Comparison of ENCODE assay signal across 18 mouse cellular contexts in the genomic region with DNA sequence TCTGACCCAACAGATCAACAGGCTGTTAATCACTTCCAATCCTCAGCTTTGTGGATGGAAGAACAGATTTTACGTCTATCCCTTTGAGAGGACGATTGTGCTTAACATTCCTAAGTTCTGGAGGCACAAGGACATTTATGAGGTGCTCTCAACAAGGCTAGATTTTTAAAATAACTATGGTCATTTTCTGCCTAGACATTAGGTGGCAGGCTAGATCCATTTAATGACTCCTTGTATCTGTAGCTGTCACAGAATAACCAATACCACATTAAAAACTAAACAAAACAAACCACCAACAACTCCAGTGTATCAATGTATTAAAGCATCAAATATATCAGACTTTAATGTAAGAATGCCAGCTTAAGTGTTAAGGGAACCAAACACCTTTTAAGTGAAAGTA. TPM values are rescaled to one million over a fixed set of nuclear protein-coding genes. Genes with fewer than 3 reads are reported as not detected.
DNase-seq lines count a peak whose midpoint lies in the region; ATAC-seq and TF ChIP-seq lines count a peak whose summit lies in the region.
"Had no signal": no experiment of that assay in that cellular context is flagged by ENCODE, and none has a peak within 500 bp of the region (broad histone marks: within the 10 kb centered on the region; RNA-seq: fewer than 3 reads in every experiment).

No protein-coding gene starts in this region.

- TF ChIP-seq EP300 in heart, adult 2 months (IDR thresholded peaks at IDR 0.05; ENCODE audit: insufficient read depth, low read depth, low read length) = no peak

- no peak overlapping the region for H3K9ac ChIP-seq in heart, adult 2 months (ENCODE audit: low read depth, low read length)
- H3K9ac ChIP-seq in lung, embryonic 14.5 days = no peak overlapping the region
- H3K9ac ChIP-seq: embryonic facial prominence, embryonic 13.5 days; forebrain, embryonic 12.5 days; limb, embryonic 13.5 days had no signal

- H3K9me3 ChIP-seq in lung, embryonic 14.5 days (ENCODE audit: low read depth, low read length) = no peaks in the 10 kb centered on the region
- H3K9me3 ChIP-seq in limb, embryonic 10.5 days (replicated peaks) = no peaks in the 10 kb centered on the region
- H3K9me3 ChIP-seq: embryonic facial prominence, embryonic 13.5 days; forebrain, embryonic 12.5 days; limb, embryonic 13.5 days had no signal

- H3K79me2 ChIP-seq in heart, adult 2 months (replicated peaks; ENCODE audit: control insufficient read depth, insufficient read depth, low read length) = no peaks in the 10 kb centered on the region

- no peaks in the 10 kb centered on the region for H3K27me3 ChIP-seq in heart, adult 2 months (ENCODE audit: control insufficient read depth, insufficient read depth, low read length)
- no peaks in the 10 kb centered on the region for H3K27me3 ChIP-seq in lung, embryonic 14.5 days (ENCODE audit: insufficient read depth, low read length)
- H3K27me3 ChIP-seq in limb, embryonic 10.5 days (ENCODE audit: low read depth, poor library complexity, severe bottlenecking) = no peaks in the 10 kb centered on the region
- H3K27me3 ChIP-seq: embryonic facial prominence, embryonic 13.5 days; forebrain, embryonic 12.5 days; limb, embryonic 13.5 days had no signal

- DNase-seq in heart, adult 2 months = no peak
- DNase-seq in heart, adult 11 months = no peak
- DNase-seq in lung, embryonic 14.5 days = peak; percentile 50
- DNase-seq in lung, postnatal 4 days = no peak
- DNase-seq in NIH3T3 (ENCODE audit: low read depth) = peak; percentile 63
- DNase-seq in limb, embryonic 10.5 days (ENCODE audit: low spot score) = no peak
- no peak for DNase-seq in layer of hippocampus, adult 9-11 months
- DNase-seq: lung, postnatal 14 days; thymus, adult 2 months had no signal

- no peaks in the 10 kb centered on the region for H3K4me1 ChIP-seq in heart, adult 2 months (ENCODE audit: control insufficient read depth, insufficient read depth, low read length)
- H3K4me1 ChIP-seq in lung, embryonic 14.5 days (ENCODE audit: insufficient read depth) = no peaks in the 10 kb centered on the region
- no peaks in the 10 kb centered on the region for H3K4me1 ChIP-seq in limb, embryonic 10.5 days
- H3K4me1 ChIP-seq: embryonic facial prominence, embryonic 13.5 days; forebrain, embryonic 12.5 days; limb, embryonic 13.5 days had no signal

- no peak overlapping the region for H3K27ac ChIP-seq in heart, adult 2 months
- H3K27ac ChIP-seq in lung, embryonic 14.5 days (ENCODE audit: low read depth) = no peak overlapping the region
- H3K27ac ChIP-seq in limb, embryonic 10.5 days = no peak overlapping the region
- H3K27ac ChIP-seq: embryonic facial prominence, embryonic 13.5 days; forebrain, embryonic 12.5 days; limb, embryonic 13.5 days had no signal

- H3K4me3 ChIP-seq in heart, adult 2 months = no peak overlapping the region
- H3K4me3 ChIP-seq in lung, embryonic 14.5 days (ENCODE audit: low read depth, low read length) = no peak overlapping the region
- no peak overlapping the region for H3K4me3 ChIP-seq in limb, embryonic 10.5 days
- H3K4me3 ChIP-seq: embryonic facial prominence, embryonic 13.5 days; forebrain, embryonic 12.5 days; limb, embryonic 13.5 days had no signal

- peak; percentile 61 for TF ChIP-seq CTCF in heart, adult 2 months (IDR thresholded peaks at IDR 0.05)
- peak; percentile 23; the same call in 1 of the 2 replicates for TF ChIP-seq CTCF in lung, embryonic 14.5 days (IDR thresholded peaks at IDR 0.05; ENCODE audit: low read depth)

- 12% methylated on average over 2 of the region's 2 CpGs for WGBS in heart, adult 2 months
- 16% methylated on average over 2 of the region's 2 CpGs for WGBS in lung, embryonic 14.5 days
- 32% methylated on average over 2 of the region's 2 CpGs for whole genome bisulfite sequencing in limb, embryonic 10.5 days

- intact Hi-C loops in heart, adult 2 months (cut with DNase I) = no loop called here

- no peak for TF ChIP-seq POLR2A in heart, adult 2 months (IDR thresholded peaks at IDR 0.05; ENCODE audit: insufficient read depth, low read depth, low read length)

- no peaks in the 10 kb centered on the region for H3K36me3 ChIP-seq in heart, adult 2 months (ENCODE audit: control insufficient read depth, insufficient read depth, low read length)
- H3K36me3 ChIP-seq in lung, embryonic 14.5 days (ENCODE audit: insufficient read depth) = no peaks in the 10 kb centered on the region
- H3K36me3 ChIP-seq in limb, embryonic 10.5 days = no peaks in the 10 kb centered on the region
- H3K36me3 ChIP-seq: embryonic facial prominence, embryonic 13.5 days; forebrain, embryonic 12.5 days; limb, embryonic 13.5 days had no signal

- H3K4me2 ChIP-seq in lung, embryonic 14.5 days = no peak overlapping the region
- H3K4me2 ChIP-seq: embryonic facial prominence, embryonic 13.5 days; forebrain, embryonic 12.5 days; limb, embryonic 13.5 days had no signal

- ATAC-seq in lung, embryonic 14.5 days (ENCODE audit: insufficient read depth) = peak; percentile 56; the same call in 1 of the 2 replicates
- peak; percentile 82 for ATAC-seq in megakaryocyte-erythroid progenitor cell, adult 5-6 weeks (replicated peaks; ENCODE audit: low FRiP score, low TSS enrichment, poor library complexity, severe bottlenecking)

RNA-seq across cellular contexts. Expression of a gene that starts 2.4 kb away (rescaled TPM):
- total RNA-seq in heart, adult 2 months (2021) = under 1 TPM in 1 of 2 experiments, not detected in 1; 0.14 TPM
- polyA plus RNA-seq in heart, adult 2 months (2012; rRNA removed) = 0.15 and 0.33 TPM in 2 replicates
- not detected in 2 replicates for polyA plus RNA-seq in lung, embryonic 14.5 days (2014; fragmentation: Nextera tagmentation; extraction: Ambion mirVana)
- total RNA-seq in megakaryocyte-erythroid progenitor cell, adult 5-6 weeks (2014; fragmentation: Nextera tagmentation) = 0.30 and 1.1 TPM in 2 replicates
- total RNA-seq in megakaryocyte-erythroid progenitor cell, adult 5-6 weeks (2017) = 0.53 and 5.0 TPM in 2 replicates
- not detected in 2 replicates for polyA plus RNA-seq in limb, embryonic 10.5 days (2016; fragmentation: Nextera tagmentation; extraction: Ambion mirVana)
- total RNA-seq: gastrocnemius, adult 8-10 months had no signal
- polyA plus RNA-seq: C2C12; embryonic facial prominence, embryonic 13.5 days; forebrain, embryonic 12.5 days; heart, postnatal 0 days; intestine, embryonic 14.5 days; limb, embryonic 13.5 days had no signal

RNA-seq across cellular contexts. Expression of a gene that starts 16.3 kb away (rescaled TPM):
- total RNA-seq in heart, adult 2 months (2021) = under 1 TPM in 1 of 2 experiments, not detected in 1; 0.48 TPM
- polyA plus RNA-seq in heart, adult 2 months (2012; rRNA removed) = 0.64 TPM in 1 of 2 replicates, not detected in the other
- polyA plus RNA-seq in lung, embryonic 14.5 days (2014; fragmentation: Nextera tagmentation; extraction: Ambion mirVana) = not detected in 2 replicates
- 2.0 TPM in 1 of 2 replicates, not detected in the other for total RNA-seq in megakaryocyte-erythroid progenitor cell, adult 5-6 weeks (2014; fragmentation: Nextera tagmentation)
- total RNA-seq in megakaryocyte-erythroid progenitor cell, adult 5-6 weeks (2017) = 7.4 and 28.4 TPM in 2 replicates
- not detected in 2 replicates for polyA plus RNA-seq in limb, embryonic 10.5 days (2016; fragmentation: Nextera tagmentation; extraction: Ambion mirVana)
- total RNA-seq: gastrocnemius, adult 8-10 months had no signal
- polyA plus RNA-seq: C2C12; embryonic facial prominence, embryonic 13.5 days; forebrain, embryonic 12.5 days; limb, embryonic 13.5 days had no signal

RNA-seq across cellular contexts. Expression of a gene that starts 42.4 kb away (rescaled TPM):
- total RNA-seq in heart, adult 2 months (2021) = 100 to 1,000 TPM; 118 to 166 TPM
- 63.7 and 73.3 TPM in 2 replicates for polyA plus RNA-seq in heart, adult 2 months (2012; rRNA removed)
- 12.4 and 12.5 TPM in 2 replicates for polyA plus RNA-seq in lung, embryonic 14.5 days (2014; fragmentation: Nextera tagmentation; extraction: Ambion mirVana)
- total RNA-seq in megakaryocyte-erythroid progenitor cell, adult 5-6 weeks (2014; fragmentation: Nextera tagmentation) = 43.0 and 58.9 TPM in 2 replicates
- total RNA-seq in megakaryocyte-erythroid progenitor cell, adult 5-6 weeks (2017) = 68.8 and 97.4 TPM in 2 replicates
- 34.2 and 35.7 TPM in 2 replicates for polyA plus RNA-seq in limb, embryonic 10.5 days (2016; fragmentation: Nextera tagmentation; extraction: Ambion mirVana)

RNA-seq across cellular contexts. Expression of a gene that starts 48.3 kb away (rescaled TPM):
- total RNA-seq in heart, adult 2 months (2021) = not detected
- 0.23 and 0.61 TPM in 2 replicates for polyA plus RNA-seq in heart, adult 2 months (2012; rRNA removed)
- polyA plus RNA-seq in lung, embryonic 14.5 days (2014; fragmentation: Nextera tagmentation; extraction: Ambion mirVana) = 0.15 TPM in 1 of 2 replicates, not detected in the other
- 1.2 and 2.4 TPM in 2 replicates for total RNA-seq in megakaryocyte-erythroid progenitor cell, adult 5-6 weeks (2014; fragmentation: Nextera tagmentation)
- 1.3 and 18.7 TPM in 2 replicates for total RNA-seq in megakaryocyte-erythroid progenitor cell, adult 5-6 weeks (2017)
- polyA plus RNA-seq in limb, embryonic 10.5 days (2016; fragmentation: Nextera tagmentation; extraction: Ambion mirVana) = not detected in 2 replicates
- total RNA-seq: gastrocnemius, adult 8-10 months had no signal
- polyA plus RNA-seq: brain, embryonic 14.5 days; C2C12 had no signal

Comparison
In these comparisons a context has a peak if more than half of its experiments do, and no peak if none do; other contexts are left out.
1. DNase-seq: peak in lung, embryonic 14.5 days (single experiment) and NIH3T3 (single experiment); none in heart, adult 2 months (0 of 2), heart, adult 11 months (single experiment), lung, postnatal 4 days (0 of 2), limb, embryonic 10.5 days (single experiment) and layer of hippocampus, adult 9-11 months (single experiment).